Mouse (Mus musculus): ENCODE measurements at regions not wholly inside any gene's neighbourhood (a gene's known extent, or its start where the extent isn't known, plus 50 kb on each side); places are given as distances from the start of the nearest gene placed in this dataset.

- no peak for DNase-seq (ENCODE audit: low spot score in 2 of 2)
- intact Hi-C loops (cut with DNase I), result no loop called here
These were observed 78.6 kb upstream of the Fn1 start for GRCm38 (mm10) chr1:71731623-71732022.

- no peak for DNase-seq (ENCODE audit: low spot score in 2 of 2)
- intact Hi-C loops (cut with DNase I), result no loop called here
These were observed 78.0 kb upstream of the Fn1 start for GRCm38 (mm10) chr1:71731011-71731410.

GRCm38 (mm10) chr1:71728852-71729347 lies 75.9 kb upstream of the Fn1 start:
- no peak for DNase-seq (ENCODE audit: low spot score in 2 of 2)
- intact Hi-C loops (cut with DNase I), result no loop called here

DNA sequence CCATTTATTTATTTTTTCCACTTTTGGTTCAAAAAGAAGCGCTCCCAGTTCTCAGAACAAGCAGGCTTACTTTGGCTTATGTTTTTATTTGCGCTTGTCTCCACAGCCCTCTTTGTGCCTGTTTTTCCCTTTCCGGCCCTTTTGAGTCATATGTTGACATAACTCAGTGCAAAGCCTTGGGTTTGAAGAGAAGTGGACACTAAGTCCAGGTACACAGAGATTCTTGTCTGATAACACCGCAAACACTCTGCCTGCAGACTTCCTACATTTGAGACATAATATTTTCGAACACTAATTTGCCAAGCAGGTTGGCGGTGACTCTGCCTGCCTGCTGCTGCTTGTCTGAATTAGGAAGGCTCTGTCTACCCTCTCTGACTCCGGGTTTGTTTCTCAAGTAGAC lies 70.8 kb upstream of the Fn1 start:
- DNase-seq (ENCODE audit: low spot score in 2 of 2), result no peak
- intact Hi-C loops (cut with DNase I), result no loop called here

GRCm38 (mm10) chr1:71723039-71723397 lies 70.0 kb upstream of the Fn1 start:
- intact Hi-C loops (cut with DNase I), result no loop called here
- no peak for DNase-seq (ENCODE audit: low spot score in 2 of 2)

DNA sequence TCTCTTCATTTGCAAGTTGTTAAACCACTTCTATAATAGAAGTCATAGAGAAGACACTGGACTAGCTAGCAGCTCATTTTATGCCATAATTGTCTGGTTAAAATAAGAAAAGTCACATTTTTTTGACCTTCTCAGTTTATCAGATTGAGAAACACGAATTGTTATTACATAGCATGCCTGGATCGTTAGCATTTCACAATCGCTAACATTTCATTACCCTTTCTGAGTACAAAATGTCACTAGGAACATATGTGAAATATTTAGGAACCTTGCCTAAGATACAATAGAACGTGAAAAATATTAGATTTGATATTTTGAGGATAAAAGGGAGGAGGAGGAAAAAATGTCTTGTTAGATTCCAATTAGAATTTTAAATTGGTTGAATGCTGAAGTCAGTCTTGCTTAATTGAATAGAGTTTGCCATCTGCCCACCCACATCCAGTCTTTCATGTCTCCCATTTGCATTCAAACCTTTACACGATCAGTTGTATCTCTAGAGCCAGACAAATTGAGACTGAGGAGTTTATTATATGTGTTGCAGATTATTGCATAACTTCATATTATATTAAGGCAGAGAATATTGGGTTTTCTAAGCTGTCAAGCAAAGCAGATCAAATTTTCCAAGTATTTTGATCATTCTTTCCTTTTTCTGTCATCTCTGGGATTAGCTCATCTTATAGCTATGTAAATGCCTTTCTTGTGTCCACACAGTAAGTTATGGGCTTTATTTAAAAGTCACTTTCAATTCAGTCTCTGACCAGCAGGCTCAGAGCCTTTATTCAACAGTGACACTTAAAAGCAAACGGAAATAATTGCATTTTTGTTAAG lies 69.4 kb upstream of the Fn1 start:
- intact Hi-C loops (cut with DNase I), result no loop called here
- no peak for DNase-seq (ENCODE audit: low spot score in 2 of 2)
